Mouse (Mus musculus) ES-Bruce4 (cell line): ENCODE measurements around the gene Nup133.

Experiments used
- EP300 ChIP-seq: IDR thresholded peaks from 2 replicates; pipeline ENCODE4 v1.6.1; 2011; ENCODE audit warnings: low read depth, low read length; ENCODE audit not compliant: insufficient read depth
- POLR2A ChIP-seq: IDR thresholded peaks from one replicate; pipeline ENCODE4 v1.8.1; 2011; ENCODE audit warnings: low read length; ENCODE audit not compliant: insufficient read depth

DNA sequence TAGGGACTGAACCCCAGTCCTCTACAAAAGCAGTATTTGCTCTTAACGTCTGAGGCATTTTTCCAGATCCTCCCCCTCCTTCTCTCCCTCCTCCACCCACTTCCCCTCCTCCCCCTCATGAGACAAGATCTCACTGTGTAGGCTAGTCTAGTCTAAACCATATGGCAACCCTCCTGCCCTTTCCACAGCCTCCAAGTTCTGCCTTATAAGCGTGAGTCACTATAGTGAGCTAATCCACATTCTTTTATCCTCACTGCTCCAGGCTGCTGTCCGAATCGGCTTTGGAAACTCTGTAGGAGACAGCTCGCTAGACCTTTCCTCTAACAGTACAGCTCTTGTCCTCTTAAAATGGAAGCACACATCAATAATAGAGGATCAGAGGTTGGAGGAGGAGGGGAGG lies 82.1 kb downstream of the Nup133 start:
- TF ChIP-seq POLR2A (no peak), EP300 (no peak)
